Mouse (Mus musculus) lung, embryonic 15.5 days (tissue): ENCODE measurements around the gene Olfr223. TPM values are rescaled to one million over a fixed set of nuclear protein-coding genes. Genes with fewer than 3 reads are reported as not detected.

Experiments
- ATAC-seq: fragments of 200-750 bp; cut with Nextera tagmentation; 2 replicates; pipeline ENCODE4 v1.8.0; 2017; ENCODE audit warnings: moderate number of reproducible peaks, borderline replicate concordance; ENCODE audit not compliant: low FRiP score, low TSS enrichment; ENCODE audit errors: extremely low read depth
- H3K27ac ChIP-seq: fragments of 300-500 bp; sonication (generic); 2 replicates; pipeline ENCODE4 v1.5.1; 2015; ENCODE audit warnings: moderate library complexity, mild to moderate bottlenecking, inconsistent platforms
- H3K27me3 ChIP-seq: fragments of 300-500 bp; sonication (generic); 2 replicates; pipeline ENCODE4 v1.6.1; 2015; ENCODE audit warnings: inconsistent platforms
- H3K36me3 ChIP-seq: fragments of 300-500 bp; sonication (generic); 2 replicates; pipeline ENCODE4 v1.6.1; 2015; ENCODE audit warnings: inconsistent platforms
- H3K4me1 ChIP-seq: fragments of 300-500 bp; sonication (generic); 2 replicates; pipeline ENCODE4 v1.6.1; 2015; ENCODE audit warnings: inconsistent platforms
- H3K4me2 ChIP-seq: fragments of 300-500 bp; sonication (generic); 2 replicates; pipeline ENCODE4 v1.6.1; 2015; ENCODE audit warnings: inconsistent platforms, mild to moderate bottlenecking, moderate library complexity
- H3K4me3 ChIP-seq: fragments of 300-500 bp; sonication (generic); 2 replicates; pipeline ENCODE4 v1.5.1; 2015; ENCODE audit warnings: mild to moderate bottlenecking, inconsistent platforms
- H3K9ac ChIP-seq: fragments of 300-500 bp; sonication (generic); 2 replicates; pipeline ENCODE4 v1.6.1; 2015; ENCODE audit warnings: inconsistent platforms
- H3K9me3 ChIP-seq: fragments of 300-500 bp; sonication (generic); 2 replicates; pipeline ENCODE4 v1.6.1; 2016; ENCODE audit warnings: inconsistent platforms
- WGBS: fragments of 180-500 bp; shearing (Covaris S2); methylation state at CpG from one replicate; pipeline ENCODE4 v1.1.7; 2015; 5-methylcytosine and 5-hydroxymethylcytosine counted together
- polyA plus RNA-seq: library from polyadenylated mRNA; unstranded; fragments of >200 nt; fragmentation: Nextera tagmentation; extraction: Ambion mirVana; gene quantifications from 2 replicates; pipeline ENCODE4 v1.2.1, GENCODE M21; 2015

Olfr223 gene
- polyA plus RNA-seq, 1 experiment from 2014 or later = not detected

- Histone ChIP-seq H3K9ac (no peak overlapping the region), H3K27me3 (no peaks in the 10 kb centered on the region), H3K9me3 (no peaks in the 10 kb centered on the region), H3K4me3 (no peak overlapping the region), H3K4me2 (no peak overlapping the region), H3K4me1 (peaks cover 14% of the 10 kb centered on the region), H3K36me3 (no peaks in the 10 kb centered on the region), H3K27ac (no peak overlapping the region)
- WGBS = 72% methylated on average over 3 of the region's 3 CpGs
- ATAC-seq = no peak
These were observed 53.0 kb downstream of the Olfr223 start for GRCm38 (mm10) chr11:59540123-59540522.

Other genes starting within 250 kb of the Olfr223 start
- not detected in 2 replicates for gene Prss38, start 217.6 kb downstream of the Olfr223 start, polyA plus RNA-seq
- gene Jmjd4, start 143.2 kb downstream of the Olfr223 start, polyA plus RNA-seq = 10.6 and 11.4 TPM in 2 replicates
- gene Snap47, start 142.1 kb downstream of the Olfr223 start, polyA plus RNA-seq = 94.3 and 98.9 TPM in 2 replicates
- gene Zfp867, start 120.8 kb downstream of the Olfr223 start, polyA plus RNA-seq = 8.1 and 8.2 TPM in 2 replicates
- gene Zkscan17, start 66.5 kb downstream of the Olfr223 start, polyA plus RNA-seq = 25.4 and 25.5 TPM in 2 replicates
- 0.24 and 0.42 TPM in 2 replicates for gene Nlrp3, start 51.7 kb downstream of the Olfr223 start, polyA plus RNA-seq
- gene Olfr222, start 17.1 kb downstream of the Olfr223 start, polyA plus RNA-seq = not detected in 2 replicates
- 109 and 111 TPM in 2 replicates for gene Mprip, start 68.0 kb upstream of the Olfr223 start, polyA plus RNA-seq
- gene Pld6, start 194.4 kb upstream of the Olfr223 start, polyA plus RNA-seq = 5.8 and 6.2 TPM in 2 replicates
- 25.9 and 27.7 TPM in 2 replicates for gene Flcn, start 216.7 kb upstream of the Olfr223 start, polyA plus RNA-seq
- 34.0 and 37.6 TPM in 2 replicates for gene Nt5m, start 246.2 kb upstream of the Olfr223 start, polyA plus RNA-seq
- 204 and 214 TPM in 2 replicates for gene Cops3, start 246.5 kb upstream of the Olfr223 start, polyA plus RNA-seq